Mouse (Mus musculus) adrenal gland, postnatal 36 days (tissue): ENCODE results near the gene Hsd17b10. TPM values are rescaled to one million over a fixed set of nuclear protein-coding genes. Genes with fewer than 3 reads are reported as not detected.
A peak's percentile ranks its signal among the peaks of the same experiment; 100 is the strongest.

Experiments
- DNase-seq, 2 experiments: peaks; one replicate each; pipeline ENCODE4 v3.0.0; 2021; ENCODE audit warnings: mixed read lengths in 1 of 2
- long read RNA-seq, 2 experiments: library from polyadenylated mRNA; stranded (forward); transcript quantifications; one replicate each; pipeline ENCODE4 v2.0.0; 2021; ENCODE audit warnings: borderline sequencing depth in 2 of 2
- total RNA-seq, 2 experiments: library from RNA; stranded (reverse); gene quantifications; 2 replicates each; pipeline ENCODE4 v1.2.3; 2021

Hsd17b10 gene
- total RNA-seq, result 100 to 1,000 TPM; 155 to 192 TPM
- long read RNA-seq, experiment 1, transcript Hsd17b10-201 (6 exons, 962 nt), result major isoform, 178 of 189 reads
- long read RNA-seq, experiment 1, partial matches to known transcripts, result 5 of 189 reads
- long read RNA-seq, experiment 1, other reads (novel, unspliced or antisense), result 2 of 189 reads
- long read RNA-seq, experiment 2, transcript Hsd17b10-201 (6 exons, 962 nt), result major isoform, 80 of 86 reads
- long read RNA-seq, experiment 2, partial matches to known transcripts, result 2 of 86 reads
- long read RNA-seq, experiment 2, other reads (novel, unspliced or antisense), result 3 of 86 reads

- DNase-seq, result peak; percentile 91 to 93
These were observed at the start of gene Hsd17b10 for GRCm38 (mm10) chrX:152001737-152002710. Gene Hsd17b10, plus strand, starts transcription at chrX:152001845.

- no peak for DNase-seq
These were observed 2.5 kb upstream of the Hsd17b10 start for GRCm38 (mm10) chrX:151999006-151999710.

- no peak for DNase-seq
These were observed 412 bp upstream of the Hsd17b10 start for GRCm38 (mm10) chrX:152001182-152001684.

- no peak for DNase-seq
These were observed 1.2 kb downstream of the Hsd17b10 start for GRCm38 (mm10) chrX:152002865-152003264.

GRCm38 (mm10) chrX:152007863-152008262, 6.2 kb downstream of the Hsd17b10 start:
- DNase-seq, result no peak

- DNase-seq, result no peak
These were observed 14.1 kb downstream of the Hsd17b10 start for GRCm38 (mm10) chrX:152015752-152016150.

GRCm38 (mm10) chrX:152016151-152017145, 14.8 kb downstream of the Hsd17b10 start, which contains the start of the genes Ribc1 and Smc1a:
Gene Ribc1, minus strand, starts transcription at chrX:152016295.
Gene Smc1a, plus strand, starts transcription at chrX:152016428.
- peak; percentile 90 to 91 for DNase-seq

GRCm38 (mm10) chrX:152017186-152017585, 15.5 kb downstream of the Hsd17b10 start:
- no peak for DNase-seq

GRCm38 (mm10) chrX:152019294-152019693, 17.6 kb downstream of the Hsd17b10 start:
- no peak for DNase-seq

GRCm38 (mm10) chrX:152039865-152040264, 38.2 kb downstream of the Hsd17b10 start:
- DNase-seq, result no peak

GRCm38 (mm10) chrX:152047230-152047629, 45.6 kb downstream of the Hsd17b10 start:
- no peak for DNase-seq

- DNase-seq, result no peak
These were observed 50.9 kb downstream of the Hsd17b10 start for GRCm38 (mm10) chrX:152052546-152052945.

Other genes starting within 250 kb of the Hsd17b10 start
- gene Huwe1, start 201.0 kb upstream of the Hsd17b10 start, total RNA-seq, result 100 to 1,000 TPM; 207 to 238 TPM
- gene Ribc1, start 14.4 kb downstream of the Hsd17b10 start, total RNA-seq, result 1 to 10 TPM; 1.5 to 3.2 TPM
- 10 to 100 TPM; 54.6 to 58.3 TPM for gene Smc1a, start 14.6 kb downstream of the Hsd17b10 start, total RNA-seq
- 10 to 100 TPM; 26.6 to 35.4 TPM for gene Iqsec2, start 142.4 kb downstream of the Hsd17b10 start, total RNA-seq
- 10 to 100 TPM; 69.9 to 87.3 TPM for gene Kdm5c, start 231.2 kb downstream of the Hsd17b10 start, total RNA-seq